Mouse (Mus musculus) forebrain, embryonic 11.5 days (tissue): ENCODE measurements at regions not wholly inside any gene's neighbourhood (a gene's known extent, or its start where the extent isn't known, plus 50 kb on each side); places are given as distances from the start of the nearest gene placed in this dataset.

Source experiments
- ATAC-seq: fragments of 200-750 bp; cut with Nextera tagmentation; replicated peaks from 2 replicates; pipeline ENCODE4 v1.8.0; 2017; ENCODE audit warnings: moderate TSS enrichment; ENCODE audit not compliant: low FRiP score
- DNase-seq: peaks from one replicate; pipeline ENCODE4 v3.0.0-alpha.2; 2017; ENCODE audit warnings: low spot score
- H3K27ac ChIP-seq: fragments of 300-500 bp; sonication (generic); 2 replicates; pipeline ENCODE4 v1.5.1; 2014; ENCODE audit warnings: low read depth, low read length
- H3K27me3 ChIP-seq: fragments of 300-500 bp; sonication (generic); 2 replicates; pipeline ENCODE4 v1.6.1; 2014; ENCODE audit warnings: mild to moderate bottlenecking, low read length, mixed read lengths; ENCODE audit not compliant: control insufficient read depth, insufficient read depth
- H3K36me3 ChIP-seq: fragments of 300-500 bp; sonication (generic); 2 replicates; pipeline ENCODE4 v1.6.1; 2014; ENCODE audit warnings: mild to moderate bottlenecking, low read length, moderate library complexity, mixed read lengths; ENCODE audit not compliant: control insufficient read depth, insufficient read depth
- H3K4me1 ChIP-seq: fragments of 300-500 bp; sonication (generic); replicated peaks from 2 replicates; pipeline ENCODE4 v1.6.1; 2014; ENCODE audit warnings: low read length, mixed read lengths; ENCODE audit not compliant: control insufficient read depth, insufficient read depth
- H3K4me2 ChIP-seq: fragments of 300-500 bp; sonication (generic); 2 replicates; pipeline ENCODE4 v1.6.1; 2014; ENCODE audit warnings: low read depth, mild to moderate bottlenecking, low read length, moderate library complexity, mixed read lengths; ENCODE audit not compliant: severe bottlenecking
- H3K4me3 ChIP-seq: fragments of 300-500 bp; sonication (generic); 2 replicates; pipeline ENCODE4 v1.5.1; 2014; ENCODE audit warnings: low read depth, low read length
- H3K9ac ChIP-seq: fragments of 300-500 bp; sonication (generic); 2 replicates; pipeline ENCODE4 v1.6.1; 2014; ENCODE audit warnings: low read length
- H3K9me3 ChIP-seq: fragments of 300-500 bp; sonication (generic); 2 replicates; pipeline ENCODE4 v1.6.1; 2016; ENCODE audit warnings: low read length, mixed read lengths; ENCODE audit not compliant: control insufficient read depth
- WGBS: fragments of 180-500 bp; shearing (Covaris S2); extraction: QIAGEN DNeasy Blood & Tissue Kit; methylation state at CpG from one replicate; pipeline ENCODE4 v1.1.7; 2014; 5-methylcytosine and 5-hydroxymethylcytosine counted together

DNA sequence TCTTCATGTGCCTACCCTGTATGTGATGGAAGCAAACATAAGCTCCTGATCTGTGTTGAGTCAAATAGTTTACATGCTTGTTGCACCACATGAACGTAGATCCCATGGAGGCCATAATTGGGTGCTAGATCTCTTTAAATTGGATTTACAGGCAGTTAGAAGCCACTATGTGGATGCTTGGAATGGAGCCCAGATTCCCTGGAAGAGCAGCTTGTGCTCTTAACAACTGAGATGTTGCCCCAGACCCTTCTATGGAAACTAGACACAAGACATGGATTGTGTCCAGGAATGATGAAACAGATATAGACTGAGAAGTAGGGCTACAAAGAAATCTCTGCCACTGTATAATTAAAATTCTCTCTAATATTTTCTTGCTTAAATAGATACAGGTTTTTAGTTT, 819.9 kb upstream of the Gm38303 start:
- H3K4me2 ChIP-seq = no peak overlapping the region
- H3K27me3 ChIP-seq = no peaks in the 10 kb centered on the region
- no peak overlapping the region for H3K9ac ChIP-seq
- ATAC-seq (no peak), DNase-seq (no peak)
- H3K9me3 ChIP-seq = no peaks in the 10 kb centered on the region
- H3K27ac ChIP-seq = no peak overlapping the region
- no peaks in the 10 kb centered on the region for H3K36me3 ChIP-seq
- H3K4me1 ChIP-seq = no peaks in the 10 kb centered on the region
- WGBS = 87% methylated on average over 1 of the region's 1 CpGs
- no peak overlapping the region for H3K4me3 ChIP-seq
